Mouse (Mus musculus): ENCODE results near the gene Anp32a. TPM values are rescaled to one million over a fixed set of nuclear protein-coding genes. Genes with fewer than 3 reads are reported as not detected.

Anp32a gene
- polyA plus RNA-seq, 1 experiment from 2014 or later = 194 TPM

GRCm38 (mm10) chr9:62364216-62364615 is 23.1 kb downstream of the Anp32a start:
- Histone ChIP-seq H3K27ac (ENCODE audit: low read depth, low read length) (no peak overlapping the region; the same call in 1 of the 2 replicates), H3K9ac (ENCODE audit: low read length) (peak overlapping the region; percentile 56), H3K4me3 (ENCODE audit: low read depth, low read length) (no peak overlapping the region), H3K9me3 (ENCODE audit: control insufficient read depth, low read length) (no peaks in the 10 kb centered on the region), H3K27me3 (ENCODE audit: control insufficient read depth, insufficient read depth, low read length) (no peaks in the 10 kb centered on the region), H3K4me1 (ENCODE audit: control insufficient read depth, insufficient read depth, low read length) (peaks cover 56% of the 10 kb centered on the region), H3K36me3 (ENCODE audit: control insufficient read depth, insufficient read depth, low read length) (no peaks in the 10 kb centered on the region), H3K4me2 (peak overlapping the region; percentile 48)
- no peak for DNase-seq (ENCODE audit: low spot score, missing footprints)
- 13% methylated on average over 3 of the region's 6 CpGs for WGBS
- ATAC-seq (ENCODE audit: low FRiP score) = no peak

GRCm38 (mm10) chr9:62364831-62365230 is 23.7 kb downstream of the Anp32a start:
- no peak for DNase-seq (ENCODE audit: low spot score, missing footprints)
- Histone ChIP-seq H3K27ac (ENCODE audit: low read depth, low read length) (no peak overlapping the region), H3K27me3 (ENCODE audit: control insufficient read depth, insufficient read depth, low read length) (no peaks in the 10 kb centered on the region), H3K9me3 (ENCODE audit: control insufficient read depth, low read length) (no peaks in the 10 kb centered on the region), H3K36me3 (ENCODE audit: control insufficient read depth, insufficient read depth, low read length) (no peaks in the 10 kb centered on the region), H3K4me1 (ENCODE audit: control insufficient read depth, insufficient read depth, low read length) (peaks cover 61% of the 10 kb centered on the region), H3K4me3 (ENCODE audit: low read depth, low read length) (no peak overlapping the region), H3K9ac (ENCODE audit: low read length) (no peak overlapping the region), H3K4me2 (no peak overlapping the region)
- no peak for ATAC-seq (ENCODE audit: low FRiP score)
- 32% methylated on average over 7 of the region's 7 CpGs for WGBS

- H3K36me3 ChIP-seq (ENCODE audit: control insufficient read depth, insufficient read depth, low read length) = no peaks in the 10 kb centered on the region
- no peaks in the 10 kb centered on the region for H3K27me3 ChIP-seq (ENCODE audit: control insufficient read depth, insufficient read depth, low read length)
- peaks cover 63% of the 10 kb centered on the region for H3K4me1 ChIP-seq (ENCODE audit: control insufficient read depth, insufficient read depth, low read length)
- H3K4me2 ChIP-seq = no peak overlapping the region
- DNase-seq (ENCODE audit: low spot score, missing footprints) (no peak), ATAC-seq (ENCODE audit: low FRiP score) (no peak)
- no peaks in the 10 kb centered on the region for H3K9me3 ChIP-seq (ENCODE audit: control insufficient read depth, low read length)
- H3K9ac ChIP-seq (ENCODE audit: low read length) = no peak overlapping the region
- no peak overlapping the region for H3K27ac ChIP-seq (ENCODE audit: low read depth, low read length)
- no peak overlapping the region for H3K4me3 ChIP-seq (ENCODE audit: low read depth, low read length)
- 78% methylated on average over 8 of the region's 8 CpGs for WGBS
Measured at GRCm38 (mm10) chr9:62365326-62366080, 24.4 kb downstream of the Anp32a start.

GRCm38 (mm10) chr9:62366478-62367458 is 25.7 kb downstream of the Anp32a start:
- peaks cover 60% of the 10 kb centered on the region for H3K4me1 ChIP-seq (ENCODE audit: control insufficient read depth, insufficient read depth, low read length)
- no peak overlapping the region for H3K4me3 ChIP-seq (ENCODE audit: low read depth, low read length)
- no peaks in the 10 kb centered on the region for H3K9me3 ChIP-seq (ENCODE audit: control insufficient read depth, low read length)
- no peaks in the 10 kb centered on the region for H3K27me3 ChIP-seq (ENCODE audit: control insufficient read depth, insufficient read depth, low read length)
- H3K4me2 ChIP-seq = no peak overlapping the region
- WGBS = 54% methylated on average over 23 of the region's 23 CpGs
- peak overlapping the region; percentile 34; the same call in 1 of the 2 replicates for H3K9ac ChIP-seq (ENCODE audit: low read length)
- H3K27ac ChIP-seq (ENCODE audit: low read depth, low read length) = no peak overlapping the region; the same call in 1 of the 2 replicates
- ATAC-seq (ENCODE audit: low FRiP score) (peak; percentile 38), DNase-seq (ENCODE audit: low spot score, missing footprints) (peak; percentile 91)
- H3K36me3 ChIP-seq (ENCODE audit: control insufficient read depth, insufficient read depth, low read length) = no peaks in the 10 kb centered on the region

GRCm38 (mm10) chr9:62367510-62368071 is 26.5 kb downstream of the Anp32a start:
- Histone ChIP-seq H3K9me3 (ENCODE audit: control insufficient read depth, low read length) (no peaks in the 10 kb centered on the region), H3K4me2 (no peak overlapping the region), H3K4me1 (ENCODE audit: control insufficient read depth, insufficient read depth, low read length) (peaks cover 60% of the 10 kb centered on the region)

GRCm38 (mm10) chr9:62368256-62368905 is 27.3 kb downstream of the Anp32a start:
- Histone ChIP-seq H3K27ac (ENCODE audit: low read depth, low read length) (no peak overlapping the region), H3K36me3 (ENCODE audit: control insufficient read depth, insufficient read depth, low read length) (peaks cover 6% of the 10 kb centered on the region; the same call in 1 of the 2 replicates), H3K4me3 (ENCODE audit: low read depth, low read length) (no peak overlapping the region), H3K4me1 (ENCODE audit: control insufficient read depth, insufficient read depth, low read length) (peaks cover 56% of the 10 kb centered on the region), H3K9me3 (ENCODE audit: control insufficient read depth, low read length) (no peaks in the 10 kb centered on the region), H3K9ac (ENCODE audit: low read length) (no peak overlapping the region), H3K27me3 (ENCODE audit: control insufficient read depth, insufficient read depth, low read length) (no peaks in the 10 kb centered on the region), H3K4me2 (no peak overlapping the region)
- 80% methylated on average over 6 of the region's 6 CpGs for WGBS
- DNase-seq (ENCODE audit: low spot score, missing footprints) = no peak
- no peak for ATAC-seq (ENCODE audit: low FRiP score)

More at GRCm38 (mm10) chr9:62367510-62368071, 26.5 kb downstream of the Anp32a start:
- H3K27me3 ChIP-seq (ENCODE audit: control insufficient read depth, insufficient read depth, low read length) = no peaks in the 10 kb centered on the region
- DNase-seq (ENCODE audit: low spot score, missing footprints) (no peak), ATAC-seq (ENCODE audit: low FRiP score) (no peak)
- no peak overlapping the region for H3K27ac ChIP-seq (ENCODE audit: low read depth, low read length)
- WGBS = 63% methylated on average over 10 of the region's 10 CpGs
- H3K36me3 ChIP-seq (ENCODE audit: control insufficient read depth, insufficient read depth, low read length) = no peaks in the 10 kb centered on the region; the same call in 1 of the 2 replicates
- no peak overlapping the region for H3K9ac ChIP-seq (ENCODE audit: low read length)
- H3K4me3 ChIP-seq (ENCODE audit: low read depth, low read length) = no peak overlapping the region

GRCm38 (mm10) chr9:62369172-62369571 is 28.1 kb downstream of the Anp32a start:
- Histone ChIP-seq H3K4me1 (ENCODE audit: control insufficient read depth, insufficient read depth, low read length) (peaks cover 49% of the 10 kb centered on the region), H3K36me3 (ENCODE audit: control insufficient read depth, insufficient read depth, low read length) (peaks cover 6% of the 10 kb centered on the region; the same call in 1 of the 2 replicates), H3K9me3 (ENCODE audit: control insufficient read depth, low read length) (no peaks in the 10 kb centered on the region), H3K27me3 (ENCODE audit: control insufficient read depth, insufficient read depth, low read length) (no peaks in the 10 kb centered on the region), H3K4me3 (ENCODE audit: low read depth, low read length) (no peak overlapping the region), H3K9ac (ENCODE audit: low read length) (no peak overlapping the region), H3K4me2 (no peak overlapping the region), H3K27ac (ENCODE audit: low read depth, low read length) (no peak overlapping the region)
- no peak for DNase-seq (ENCODE audit: low spot score, missing footprints)
- WGBS = 91% methylated on average over 6 of the region's 6 CpGs
- ATAC-seq (ENCODE audit: low FRiP score) = no peak

GRCm38 (mm10) chr9:62370186-62370585 is 29.1 kb downstream of the Anp32a start:
- H3K9ac ChIP-seq (ENCODE audit: low read length) = no peak overlapping the region
- 79% methylated on average over 9 of the region's 9 CpGs for WGBS
- no peaks in the 10 kb centered on the region for H3K27me3 ChIP-seq (ENCODE audit: control insufficient read depth, insufficient read depth, low read length)
- DNase-seq (ENCODE audit: low spot score, missing footprints) (no peak), ATAC-seq (ENCODE audit: low FRiP score) (no peak)
- H3K27ac ChIP-seq (ENCODE audit: low read depth, low read length) = no peak overlapping the region
- H3K36me3 ChIP-seq (ENCODE audit: control insufficient read depth, insufficient read depth, low read length) = peaks cover 10% of the 10 kb centered on the region; the same call in 1 of the 2 replicates
- no peak overlapping the region for H3K4me2 ChIP-seq
- peaks cover 39% of the 10 kb centered on the region for H3K4me1 ChIP-seq (ENCODE audit: control insufficient read depth, insufficient read depth, low read length)
- no peak overlapping the region for H3K4me3 ChIP-seq (ENCODE audit: low read depth, low read length)
- H3K9me3 ChIP-seq (ENCODE audit: control insufficient read depth, low read length) = no peaks in the 10 kb centered on the region

Data from midbrain, embryonic 11.5 days (tissue).